Mouse (Mus musculus): ENCODE results near the gene Ptpn1. TPM values are rescaled to one million over a fixed set of nuclear protein-coding genes. Genes with fewer than 3 reads are reported as not detected.
A peak's percentile ranks its signal among the peaks of the same experiment; 100 is the strongest.

Gene Ptpn1
- total RNA-seq, 2 experiments from 2014 or later, result 49.4 to 58.7 TPM

DNA sequence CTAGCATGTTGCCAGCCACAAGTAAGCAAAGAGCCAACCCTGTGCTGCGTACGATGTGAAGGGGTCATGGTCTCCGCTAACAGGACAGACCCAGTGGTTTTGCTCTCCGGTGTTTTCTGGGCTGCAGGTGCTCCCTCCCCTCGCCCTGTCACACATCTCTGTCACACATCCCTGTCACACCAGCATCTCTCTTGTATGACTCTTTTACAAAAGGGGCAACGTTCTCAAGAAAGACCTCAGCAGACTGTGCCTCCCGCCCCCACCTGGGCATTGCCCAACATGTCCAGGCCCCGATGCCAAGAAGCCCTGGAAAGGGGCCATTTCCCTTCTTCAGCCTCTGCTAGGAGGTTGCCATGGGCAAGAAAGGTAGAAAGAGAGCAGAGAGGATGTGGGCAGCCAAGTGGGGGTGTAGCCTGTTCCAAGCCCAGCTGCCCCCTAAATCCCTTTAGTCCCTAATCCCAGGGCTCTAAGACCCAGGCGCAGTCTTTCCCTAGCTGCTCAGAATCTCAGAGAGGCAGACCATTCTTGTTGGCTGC lies 10.8 kb upstream of the Ptpn1 start:
- no peak for DNase-seq (ENCODE audit: low spot score in 2 of 2)

DNA sequence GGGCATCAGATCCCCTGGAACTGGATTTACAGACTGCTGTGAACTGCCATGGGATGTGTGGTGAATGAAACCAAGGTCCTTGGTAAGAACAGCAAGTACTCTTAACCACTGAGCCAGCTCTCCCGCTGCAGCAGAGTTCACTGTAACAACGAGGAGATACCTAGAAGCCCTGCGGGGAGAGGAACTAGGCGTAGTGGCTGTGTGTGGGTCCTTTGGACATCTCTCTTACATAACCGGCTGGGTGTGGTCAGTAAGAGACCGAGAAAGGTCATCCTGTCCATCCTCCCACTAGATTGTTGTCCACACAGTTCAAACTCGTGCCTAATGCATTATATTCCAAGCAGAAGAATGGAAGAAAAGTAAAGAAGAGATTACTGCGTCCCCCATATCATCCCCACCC lies 10.0 kb upstream of the Ptpn1 start:
- no peak for DNase-seq (ENCODE audit: low spot score in 2 of 2)

DNA sequence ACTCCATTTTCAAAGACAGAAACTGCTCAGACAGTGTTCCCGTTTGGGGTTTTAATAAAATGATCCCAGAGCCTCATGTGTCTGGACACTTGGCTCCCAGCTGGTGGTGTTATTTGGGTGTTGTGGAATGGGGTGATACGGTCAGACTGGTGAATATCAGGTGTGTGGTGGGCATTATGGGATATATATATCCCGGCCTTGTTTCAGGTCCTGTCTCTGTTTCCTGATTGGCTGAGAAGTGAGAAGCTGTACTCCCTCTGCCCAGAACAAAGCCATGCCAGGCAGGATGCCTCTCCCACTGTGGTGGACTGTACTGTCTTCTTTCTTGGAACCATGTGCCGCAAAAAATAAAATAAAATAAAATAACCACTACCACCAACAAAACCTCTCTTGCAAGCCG lies 7.8 kb upstream of the Ptpn1 start:
- DNase-seq (ENCODE audit: low spot score in 2 of 2), result no peak

DNA sequence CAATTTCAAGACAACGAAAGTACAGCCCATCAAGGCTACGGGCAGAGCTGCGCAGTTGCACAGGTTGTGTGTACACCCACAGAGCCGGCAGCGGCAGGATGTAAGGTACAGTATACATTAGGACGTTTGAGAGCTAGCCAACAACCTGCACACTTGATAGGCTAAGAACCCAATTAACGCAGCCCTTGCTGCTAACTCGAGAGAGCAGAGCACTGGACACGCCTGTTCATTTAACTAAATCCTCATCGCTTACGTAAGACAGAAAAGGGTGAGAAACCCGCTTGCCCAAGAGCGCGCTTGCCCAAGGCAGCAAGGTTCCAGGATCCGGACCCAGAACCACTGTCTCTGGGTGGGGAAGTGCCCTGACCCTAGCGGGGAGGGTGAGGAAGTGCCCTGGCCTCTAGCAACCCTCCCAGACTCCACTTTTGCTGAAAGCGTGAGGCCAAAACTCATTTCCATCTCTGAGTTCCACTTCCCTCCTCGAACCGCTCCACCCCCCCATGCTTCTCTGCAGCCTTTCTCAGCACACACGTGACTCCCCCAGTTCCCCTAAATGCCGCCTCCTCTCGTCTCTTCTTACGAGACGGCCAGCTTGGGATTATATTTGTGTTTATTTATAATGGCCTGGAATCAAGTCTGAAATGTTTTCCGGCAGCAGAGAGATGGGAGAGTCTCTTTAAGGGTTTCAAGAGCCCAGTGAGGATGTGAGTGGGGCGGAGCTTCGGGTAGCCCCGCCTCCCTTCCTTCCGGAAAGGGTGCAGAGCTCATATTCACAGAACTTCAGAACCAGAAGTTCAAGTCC lies 6.9 kb upstream of the Ptpn1 start:
- peak; percentile 49 to 53 for DNase-seq (ENCODE audit: low spot score in 2 of 2)

DNA sequence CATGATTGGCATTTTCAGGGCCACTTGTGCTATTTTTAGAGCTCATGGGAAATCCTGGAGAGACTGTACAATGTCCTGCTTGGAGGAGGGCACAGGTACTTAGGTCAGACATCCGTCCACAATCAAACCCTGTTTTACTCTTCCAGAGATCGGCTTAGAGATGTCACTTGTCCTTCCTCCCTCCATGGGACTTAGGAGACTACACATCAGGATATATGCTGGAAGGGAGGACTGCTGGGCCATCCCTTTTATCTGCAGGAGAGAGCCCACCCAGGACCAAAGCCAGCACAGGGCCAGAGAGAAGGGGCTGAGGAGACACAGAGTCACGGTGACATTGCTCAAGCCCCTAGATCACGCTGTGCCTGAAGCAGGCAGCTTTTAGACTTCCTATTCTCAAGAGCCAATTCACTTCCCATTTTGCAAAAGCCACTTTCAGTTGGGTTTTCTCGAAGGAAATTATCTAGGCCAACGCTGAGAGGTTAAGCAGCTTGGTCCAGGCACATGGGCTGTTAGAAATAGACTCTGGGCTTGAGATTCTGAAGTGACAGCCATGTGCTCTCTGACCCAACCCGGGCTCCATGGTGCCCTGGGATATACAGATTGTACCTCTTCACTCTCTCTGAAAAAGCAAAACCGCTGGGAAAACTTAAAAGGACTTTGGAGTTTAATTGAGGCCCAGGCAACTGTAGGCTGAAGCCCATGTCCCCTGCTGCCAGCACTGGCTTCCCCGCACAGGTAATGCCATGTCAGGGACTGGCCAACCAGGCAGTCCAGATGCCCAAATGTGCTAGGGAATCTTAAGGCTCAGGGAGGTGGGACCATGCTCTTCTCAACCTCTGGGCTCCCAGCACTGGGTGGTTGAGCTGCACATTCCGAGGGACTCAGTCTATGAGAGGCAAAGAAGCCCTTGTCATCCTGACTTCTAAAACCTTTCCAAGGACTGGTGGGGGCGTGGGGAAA lies 5.7 kb upstream of the Ptpn1 start:
- DNase-seq (ENCODE audit: low spot score in 2 of 2), result no peak

DNA sequence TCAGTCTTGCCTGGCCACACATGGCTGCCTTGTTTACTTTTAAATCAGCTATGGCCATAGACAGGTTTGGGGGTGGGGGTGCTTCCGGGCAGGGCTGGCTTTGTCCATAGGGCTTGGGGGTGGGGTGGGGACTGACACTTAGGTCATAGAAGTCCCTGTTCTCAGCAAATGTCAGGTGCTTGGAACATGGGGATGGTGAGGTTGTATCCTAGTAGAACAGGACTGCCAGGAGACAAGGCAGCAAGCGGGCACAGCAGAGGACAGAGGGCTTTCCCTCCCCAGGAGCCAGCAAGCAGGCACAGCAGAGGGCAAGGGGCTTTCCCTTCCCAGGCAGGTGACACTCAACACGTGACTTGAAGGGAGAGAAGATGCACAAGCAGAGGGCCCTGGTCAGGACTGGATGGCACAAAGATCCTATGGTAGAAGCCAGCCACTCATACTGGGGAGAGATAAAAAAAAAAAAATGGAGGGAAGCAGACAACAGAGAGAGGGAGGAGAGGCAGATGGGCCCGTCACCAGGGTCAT lies 3.8 kb upstream of the Ptpn1 start:
- DNase-seq (ENCODE audit: low spot score in 2 of 2), result no peak

DNA sequence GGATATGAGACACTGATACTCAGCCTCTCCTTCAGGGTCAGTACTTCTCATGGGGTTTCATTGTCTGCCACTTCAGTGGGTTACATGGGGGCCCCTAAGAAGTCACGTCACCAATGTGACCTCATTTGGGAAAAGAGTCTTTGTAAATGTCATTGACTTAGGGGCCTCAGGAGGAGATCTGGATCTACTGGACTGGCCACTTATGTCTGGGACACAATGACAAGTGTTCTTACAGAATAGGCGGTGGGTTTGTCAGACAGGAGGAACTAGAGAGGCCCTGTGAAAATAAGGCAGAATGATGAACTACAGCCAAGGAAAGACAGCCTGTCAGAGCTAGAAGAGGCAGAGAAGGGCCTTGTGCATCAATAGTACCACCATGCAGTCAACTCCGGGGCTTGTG lies 2.9 kb upstream of the Ptpn1 start:
- DNase-seq (ENCODE audit: low spot score in 2 of 2), result no peak

DNA sequence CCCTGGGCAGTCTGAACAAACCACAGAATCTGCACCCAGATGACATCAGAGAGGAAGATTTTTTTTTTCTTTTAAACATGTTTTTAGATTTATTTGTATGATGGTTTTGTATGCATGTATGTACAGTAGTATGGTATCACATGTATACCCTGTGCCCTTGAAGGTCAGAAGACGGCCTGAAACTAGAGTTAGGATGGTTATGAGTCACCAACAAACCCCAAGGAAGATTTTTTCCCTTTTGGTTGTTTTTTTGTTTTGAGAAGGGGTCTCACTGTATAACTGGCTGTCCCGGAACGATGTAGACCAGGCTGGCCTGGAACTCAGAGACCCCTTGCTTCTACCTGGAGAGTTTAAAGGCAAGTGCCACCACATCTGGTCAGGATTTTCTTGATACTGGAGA lies 882 bp upstream of the Ptpn1 start:
- no peak for DNase-seq (ENCODE audit: low spot score in 2 of 2)

DNA sequence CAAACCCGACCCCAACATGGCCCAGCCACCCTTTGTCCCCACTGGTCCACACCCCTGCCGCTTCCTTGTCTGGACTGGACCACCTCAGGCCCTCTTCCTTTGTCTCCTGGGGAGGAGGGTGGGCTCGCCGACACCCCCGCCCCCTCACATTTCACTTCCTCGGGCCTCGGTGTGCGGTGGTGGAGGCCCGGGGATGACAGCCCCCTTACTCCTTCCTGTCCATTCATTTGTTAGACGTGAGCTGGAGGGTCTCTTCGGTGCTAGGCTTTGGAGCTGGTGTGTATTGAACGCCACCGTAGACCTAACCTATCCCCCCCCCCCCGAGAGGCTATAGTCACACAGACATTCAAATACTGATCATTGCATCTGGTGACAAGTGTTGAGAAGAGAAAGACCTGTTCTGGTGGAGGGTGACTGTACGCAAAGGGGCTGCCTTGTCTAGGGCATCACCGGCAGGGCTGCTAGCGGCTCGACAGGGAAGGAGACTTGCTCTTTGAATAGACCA lies 922 bp downstream of the Ptpn1 start:
- DNase-seq (ENCODE audit: low spot score in 2 of 2), result no peak

DNA sequence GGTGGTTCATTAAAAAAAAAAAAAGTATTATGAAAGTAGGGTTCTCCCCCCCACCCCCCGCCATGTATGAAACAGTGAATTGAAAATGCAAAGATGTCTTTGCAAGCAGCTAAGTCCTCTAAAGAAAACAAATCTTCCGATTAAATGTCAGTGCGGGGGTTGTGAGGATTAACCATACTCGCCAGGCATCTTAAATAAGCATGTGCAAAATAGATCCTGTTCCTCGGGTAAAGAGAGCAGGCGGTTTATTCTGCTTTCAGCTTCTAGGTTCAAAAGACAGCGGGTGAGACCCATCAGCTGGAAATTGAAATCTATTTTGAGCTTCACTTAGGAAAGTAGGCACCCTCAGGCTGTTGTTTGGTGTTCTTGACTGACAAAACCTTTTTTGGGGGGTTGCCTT lies 1.5 kb downstream of the Ptpn1 start:
- DNase-seq (ENCODE audit: low spot score in 2 of 2), result no peak

DNA sequence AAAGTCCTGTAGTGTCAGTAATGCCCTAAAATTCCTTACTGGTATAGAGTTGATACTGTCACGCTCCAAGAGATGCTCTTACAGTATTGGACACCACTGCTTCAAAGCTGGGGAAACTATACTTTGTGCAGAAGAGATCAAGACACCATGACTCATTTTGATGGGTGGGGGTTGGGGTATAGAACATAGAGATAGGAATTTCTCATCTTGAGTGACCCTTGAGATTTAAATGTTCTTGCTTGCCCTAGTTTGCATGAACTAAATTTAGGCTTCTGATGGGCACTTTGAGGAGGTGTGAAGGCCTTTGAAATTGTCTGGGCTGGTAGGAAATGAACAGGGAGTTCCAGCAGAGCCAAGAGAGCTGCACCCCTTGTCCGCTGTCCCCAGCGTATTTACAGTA lies 4.1 kb downstream of the Ptpn1 start:
- no peak for DNase-seq (ENCODE audit: low spot score in 2 of 2)

DNA sequence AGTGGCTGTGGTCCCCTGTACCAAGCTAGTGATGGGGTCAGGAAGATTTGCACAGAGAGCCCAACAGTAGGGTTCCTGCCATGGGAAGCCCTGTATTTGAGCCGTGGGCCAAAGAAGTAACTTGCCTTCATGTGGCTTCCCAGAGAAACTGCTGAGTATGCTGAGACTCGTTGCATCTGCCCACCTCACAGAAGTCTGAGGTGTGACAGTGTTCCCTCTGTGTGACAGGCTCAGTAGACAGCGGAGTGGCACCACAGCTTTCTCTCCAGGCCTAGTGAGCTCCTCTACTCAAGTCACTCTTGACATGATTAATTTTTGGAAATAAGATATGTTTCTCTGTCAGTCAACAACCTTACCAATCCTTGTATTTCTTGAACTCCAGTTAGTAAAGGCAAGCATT lies 6.9 kb downstream of the Ptpn1 start:
- no peak for DNase-seq (ENCODE audit: low spot score in 2 of 2)

DNA sequence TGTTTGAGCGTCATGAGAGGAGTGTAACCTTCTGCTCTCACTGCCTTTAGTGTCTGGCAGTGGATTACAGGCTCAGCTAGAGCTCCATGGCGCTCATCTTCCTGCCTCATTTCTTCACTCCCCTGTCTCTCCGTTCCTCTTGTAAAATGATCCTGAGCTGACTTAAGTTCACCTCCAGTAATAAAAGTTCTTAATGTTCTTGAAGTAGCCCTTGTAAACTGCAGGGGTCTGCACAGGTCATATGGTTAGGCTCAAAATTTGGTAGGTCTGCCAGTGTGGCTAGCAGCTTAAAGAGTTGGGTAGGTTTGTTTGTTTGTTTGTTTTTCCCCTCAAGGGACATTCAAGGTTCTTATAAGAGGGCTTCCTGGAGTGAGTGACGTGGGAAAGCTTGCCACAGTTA lies 7.3 kb downstream of the Ptpn1 start:
- DNase-seq (ENCODE audit: low spot score in 2 of 2), result no peak

DNA sequence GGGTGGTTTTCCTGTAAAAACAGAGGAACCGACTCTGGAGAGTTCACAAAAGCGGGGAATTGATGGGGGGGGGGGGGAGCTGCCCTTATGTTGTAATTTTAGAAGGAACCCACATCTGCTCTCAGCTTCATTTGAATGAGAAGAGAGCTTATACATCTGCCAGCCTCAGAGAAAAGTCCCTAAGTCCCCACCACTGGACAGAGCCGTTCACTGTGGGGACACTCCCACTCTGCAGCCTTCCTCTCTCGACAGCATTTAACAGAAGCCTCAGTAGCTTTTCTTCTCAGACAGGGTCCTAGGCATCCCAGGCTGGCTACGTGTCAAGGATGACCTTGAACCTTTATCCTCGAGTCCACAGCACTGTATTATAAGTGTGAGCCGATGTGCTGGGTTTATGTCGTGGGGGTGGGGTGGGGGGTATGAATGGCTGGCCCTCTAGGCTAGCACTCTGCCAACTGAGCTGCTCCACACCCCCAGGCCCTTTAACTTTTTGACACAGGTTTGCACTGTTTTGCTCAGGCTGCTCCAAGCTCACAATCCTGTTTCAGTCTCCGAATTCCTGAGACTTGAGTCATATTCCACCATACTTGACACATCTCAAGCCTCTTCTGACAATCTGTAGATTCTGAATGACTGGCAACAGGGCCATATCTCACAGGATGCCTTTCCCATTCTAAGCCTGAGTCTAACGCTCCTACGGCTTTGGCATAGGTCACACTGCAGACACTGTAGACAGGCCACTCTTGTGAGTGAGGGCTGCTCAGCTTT lies 8.0 kb downstream of the Ptpn1 start:
- no peak for DNase-seq (ENCODE audit: low spot score in 2 of 2)

DNA sequence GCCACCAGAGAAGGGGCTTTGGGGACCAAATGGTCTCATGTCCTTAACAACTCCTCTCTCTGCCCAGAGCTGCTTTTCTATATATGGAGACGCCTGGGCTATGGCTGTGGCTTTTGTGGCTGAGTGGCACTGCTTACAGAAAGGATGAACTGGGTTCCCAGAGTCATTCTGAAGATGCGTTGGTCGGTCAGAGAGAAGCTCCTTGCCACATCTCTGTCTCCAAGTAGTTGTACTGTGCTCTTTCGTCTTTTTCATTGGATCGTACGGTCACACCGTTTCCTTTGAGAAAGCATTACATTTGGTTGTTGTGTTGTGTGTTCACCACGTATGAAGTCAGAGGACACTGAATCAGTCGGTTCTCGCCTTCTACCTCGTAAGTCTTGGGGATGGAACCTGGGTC lies 8.8 kb downstream of the Ptpn1 start:
- DNase-seq (ENCODE audit: low spot score in 2 of 2), result no peak

DNA sequence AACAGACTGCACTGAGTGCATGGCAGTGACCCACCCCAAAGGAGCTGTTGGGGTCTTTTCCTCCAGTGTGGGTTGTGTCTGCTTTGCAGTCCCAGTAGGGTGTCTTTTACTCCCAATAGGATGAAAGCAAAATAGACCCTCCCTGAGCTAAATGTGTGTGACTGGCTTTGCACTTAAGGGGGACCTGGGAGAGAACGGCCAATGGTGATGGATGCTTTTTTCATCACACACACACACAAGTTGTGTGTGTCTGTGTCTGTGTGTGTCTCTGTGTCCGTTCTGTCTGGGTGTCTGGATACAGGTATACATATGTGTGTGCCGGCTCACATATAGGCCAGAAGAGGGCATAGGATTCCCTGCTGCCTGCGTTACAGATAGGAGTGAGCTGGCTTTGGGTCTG lies 9.5 kb downstream of the Ptpn1 start:
- DNase-seq (ENCODE audit: low spot score in 2 of 2), result no peak

DNA sequence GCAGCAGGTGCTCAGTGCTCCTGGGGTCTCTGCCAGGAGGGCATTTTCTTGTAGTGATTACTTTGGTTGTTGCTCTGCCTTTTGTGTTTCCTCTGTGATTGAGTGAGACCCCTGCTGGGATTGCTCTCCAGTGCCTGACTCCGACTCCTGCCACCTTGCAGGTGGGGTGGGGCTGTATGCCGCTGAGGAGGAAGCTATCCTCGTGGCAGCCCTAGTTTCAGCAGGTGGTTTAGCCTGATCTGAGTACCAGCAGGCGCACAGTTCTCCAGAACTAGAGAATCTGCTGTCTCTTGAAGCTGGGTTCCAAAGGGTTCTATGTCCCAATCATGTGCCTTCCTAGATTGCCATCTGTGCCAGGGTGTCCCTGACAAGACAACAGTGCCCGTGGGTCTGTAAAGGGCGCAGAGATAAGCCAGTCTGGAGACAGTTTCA lies 9.9 kb downstream of the Ptpn1 start:
- no peak for DNase-seq (ENCODE audit: low spot score in 2 of 2)

DNA sequence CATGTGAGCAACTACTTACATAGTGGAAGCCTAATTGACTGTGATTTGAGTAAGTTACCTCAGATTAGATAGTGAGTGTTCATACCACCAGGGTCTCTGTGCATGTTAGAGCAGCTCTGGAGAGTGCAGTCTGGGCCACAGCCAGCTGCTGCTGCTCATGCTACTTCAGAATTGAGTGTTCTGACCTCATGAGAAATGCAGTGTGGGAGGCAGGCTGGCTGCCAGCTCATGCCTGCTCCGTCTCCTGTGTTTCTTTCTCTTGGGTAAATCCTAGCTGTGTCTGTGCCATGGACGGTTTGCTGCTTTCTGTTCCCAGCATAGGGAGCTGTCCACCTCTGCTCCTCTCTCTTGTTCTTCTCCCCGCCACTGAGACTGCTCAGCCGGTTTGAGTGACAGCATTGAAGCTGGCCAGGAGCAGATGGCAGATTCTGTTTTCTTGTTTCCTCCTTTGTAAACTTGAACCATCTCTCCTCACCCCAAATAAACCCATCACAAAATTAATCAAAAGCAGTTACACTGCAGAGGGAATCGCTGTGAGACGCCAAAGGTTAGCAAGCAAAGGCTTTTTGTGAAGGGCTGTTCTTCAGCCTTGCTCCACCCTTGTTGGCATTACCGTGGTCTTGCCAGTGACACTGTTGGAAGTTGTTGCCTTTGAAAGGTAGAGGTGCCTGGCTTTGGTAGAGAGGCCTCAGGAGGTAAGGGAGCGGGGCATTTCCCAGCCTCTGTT lies 10.5 kb downstream of the Ptpn1 start:
- DNase-seq (ENCODE audit: low spot score in 2 of 2), result peak in 1 of 2 experiments; percentile 32

DNA sequence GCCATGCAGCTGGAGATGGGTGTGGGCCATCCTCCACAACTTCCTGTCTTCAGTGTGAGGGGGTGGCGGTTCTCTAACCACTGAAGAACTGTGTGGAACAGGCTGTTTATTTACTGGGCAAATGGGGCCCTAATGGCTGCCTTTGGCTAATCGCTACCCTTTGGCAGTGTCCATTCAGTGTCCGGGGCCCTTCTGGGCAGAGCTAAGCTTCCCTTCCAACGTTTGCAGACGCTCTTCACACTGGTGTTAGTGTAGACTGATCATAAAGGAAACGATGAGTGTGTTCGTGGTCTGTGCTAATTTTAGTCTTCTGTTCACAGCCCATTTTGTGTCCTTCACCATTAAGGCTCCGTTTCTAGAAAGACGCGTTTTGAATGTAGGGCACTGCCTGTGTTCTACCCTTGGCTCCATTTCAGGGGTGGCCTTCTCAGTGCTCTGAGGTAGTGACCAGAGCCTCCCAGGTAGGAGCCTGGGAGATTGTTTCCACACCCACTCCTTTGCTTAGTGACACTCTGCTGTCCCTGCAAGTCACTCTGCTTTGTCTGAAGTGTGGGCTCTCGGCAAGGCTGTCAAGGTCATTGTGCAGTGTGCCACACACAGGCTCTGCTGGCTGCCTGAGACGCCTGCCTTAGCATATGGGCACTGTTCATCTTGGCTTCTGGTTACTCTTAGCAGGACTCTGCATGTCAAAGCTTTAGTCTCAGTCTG lies 11.2 kb downstream of the Ptpn1 start:
- DNase-seq (ENCODE audit: low spot score in 2 of 2), result no peak

DNA sequence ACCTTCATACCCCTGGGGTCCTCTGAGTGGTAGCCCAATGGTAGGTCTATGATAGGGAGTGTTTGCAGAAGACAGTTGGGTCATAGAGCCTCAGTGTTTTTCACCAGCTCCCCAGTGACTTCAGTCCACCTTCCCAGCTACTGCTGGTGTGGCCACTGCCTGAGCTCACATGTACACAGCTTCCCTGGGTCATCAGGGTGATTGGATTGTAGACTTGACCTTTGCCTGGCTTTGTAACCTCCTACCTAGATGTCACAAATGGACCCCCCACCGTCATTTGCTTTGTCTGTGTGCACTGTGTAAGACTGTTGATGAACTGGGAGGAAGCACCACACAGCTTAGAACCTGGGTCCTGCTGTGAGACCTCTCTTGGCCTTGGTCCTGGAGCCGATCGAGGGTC lies 12.3 kb downstream of the Ptpn1 start:
- no peak for DNase-seq (ENCODE audit: low spot score in 2 of 2)
